ENCODE assay signal across 13 mouse cellular contexts in the genomic region with DNA sequence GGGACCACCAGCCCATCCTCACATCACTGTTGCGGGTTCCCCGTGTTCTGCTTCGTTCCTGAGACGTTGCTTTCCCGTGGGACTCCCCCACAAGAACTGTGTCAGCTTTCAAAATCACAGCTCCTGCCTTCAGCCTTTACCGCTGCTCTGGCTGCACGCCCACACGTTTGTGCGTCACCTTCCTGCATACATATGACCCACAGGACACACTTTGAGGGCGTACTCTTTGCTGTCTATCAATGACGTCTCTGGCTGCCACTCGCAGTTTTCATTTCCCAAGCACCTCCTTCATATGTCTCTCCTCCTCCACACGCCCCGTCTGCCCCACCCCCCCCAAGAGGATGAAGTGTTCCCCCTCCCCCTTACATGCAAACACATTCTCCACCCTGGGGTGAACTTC. TPM values are rescaled to one million over a fixed set of nuclear protein-coding genes. Genes with fewer than 3 reads are reported as not detected.
DNase-seq lines count a peak whose midpoint lies in the region; ATAC-seq lines count a peak whose summit lies in the region.
"Had no signal": no experiment of that assay in that cellular context is flagged by ENCODE, and none has a peak within 500 bp of the region (broad histone marks: within the 10 kb centered on the region; RNA-seq: fewer than 3 reads in every experiment).

No protein-coding gene starts in this region.

- H3K4me3 ChIP-seq in limb, embryonic 15.5 days = no peak overlapping the region
- H3K4me3 ChIP-seq in limb, embryonic 10.5 days = no peak overlapping the region
- H3K4me3 ChIP-seq: embryonic facial prominence, embryonic 13.5 days; liver, embryonic 13.5 days had no signal

- 0 out of 2 replicates have a peak, but pooled peaks have one; percentile 24 for ATAC-seq in limb, embryonic 15.5 days (ENCODE audit: insufficient number of reproducible peaks, low FRiP score, low TSS enrichment, low read depth)
- ATAC-seq: Patski had no signal

- H3K9me3 ChIP-seq in limb, embryonic 15.5 days = no peaks in the 10 kb centered on the region
- no peaks in the 10 kb centered on the region for H3K9me3 ChIP-seq in limb, embryonic 10.5 days (replicated peaks)
- H3K9me3 ChIP-seq: embryonic facial prominence, embryonic 13.5 days had no signal

- H3K9ac ChIP-seq in limb, embryonic 15.5 days = no peak overlapping the region
- H3K9ac ChIP-seq: embryonic facial prominence, embryonic 13.5 days; liver, embryonic 13.5 days had no signal

- 59% methylated on average over 14 of the region's 14 CpGs for WGBS in limb, embryonic 15.5 days
- 78% methylated on average over 14 of the region's 14 CpGs for WGBS in limb, embryonic 10.5 days

- H3K4me1 ChIP-seq in limb, embryonic 15.5 days = 0 out of 2 replicates have a peak, but pooled peaks cover 5% of the 10 kb centered on the region
- H3K4me1 ChIP-seq in limb, embryonic 10.5 days = peaks cover 13% of the 10 kb centered on the region
- H3K4me1 ChIP-seq: liver, embryonic 13.5 days had no signal

- no peak overlapping the region for H3K4me2 ChIP-seq in limb, embryonic 15.5 days
- H3K4me2 ChIP-seq: embryonic facial prominence, embryonic 13.5 days; liver, embryonic 13.5 days had no signal

- no peaks in the 10 kb centered on the region for H3K27me3 ChIP-seq in limb, embryonic 15.5 days
- H3K27me3 ChIP-seq in limb, embryonic 10.5 days (ENCODE audit: low read depth, poor library complexity, severe bottlenecking) = no peaks in the 10 kb centered on the region
- H3K27me3 ChIP-seq: embryonic facial prominence, embryonic 13.5 days; liver, embryonic 13.5 days had no signal

- peak; percentile 47 for DNase-seq in adrenal gland, postnatal 10 days
- no peak for DNase-seq in adrenal gland, adult 8-10 months
- DNase-seq in limb, embryonic 10.5 days (ENCODE audit: low spot score) = no peak
- peak; percentile 9 to 34 for DNase-seq in frontal cortex, postnatal 36 days (ENCODE audit: low spot score in 2 of 2)
- DNase-seq in lung, postnatal 36 days = peak; percentile 27
- DNase-seq in heart, adult 8-10 months (ENCODE audit: low spot score) = no peak
- DNase-seq in gastrocnemius, adult 8-10 months (ENCODE audit: low spot score in 2 of 2) = no peak
- DNase-seq: liver, embryonic 13.5 days had no signal

- H3K27ac ChIP-seq in limb, embryonic 15.5 days = no peak overlapping the region
- H3K27ac ChIP-seq in limb, embryonic 10.5 days = no peak overlapping the region
- H3K27ac ChIP-seq: embryonic facial prominence, embryonic 13.5 days; liver, embryonic 13.5 days had no signal

- no peaks in the 10 kb centered on the region for H3K36me3 ChIP-seq in limb, embryonic 15.5 days
- no peaks in the 10 kb centered on the region for H3K36me3 ChIP-seq in limb, embryonic 10.5 days
- H3K36me3 ChIP-seq: embryonic facial prominence, embryonic 13.5 days; liver, embryonic 13.5 days had no signal

RNA-seq across cellular contexts. Expression of gene Prop1, which starts 1.3 kb away (rescaled TPM):
- not detected for total RNA-seq in adrenal gland, postnatal 10 days (2021)
- total RNA-seq in adrenal gland, adult 8-10 months (2022) = not detected
- polyA plus RNA-seq in limb, embryonic 15.5 days (2015; fragmentation: Nextera tagmentation; extraction: Ambion mirVana) = not detected in 2 replicates
- polyA plus RNA-seq in limb, embryonic 10.5 days (2016; fragmentation: Nextera tagmentation; extraction: Ambion mirVana) = not detected in 2 replicates
- total RNA-seq in heart, adult 8-10 months (2022) = not detected
- not detected for total RNA-seq in gastrocnemius, adult 8-10 months (2022)
- total RNA-seq: heart, postnatal 25 days; midbrain, postnatal 0 days had no signal
- polyA plus RNA-seq: embryonic facial prominence, embryonic 13.5 days; liver, embryonic 13.5 days; midbrain, postnatal 0 days; Patski had no signal

RNA-seq across cellular contexts. Expression of gene 4933414I15Rik, which starts 8.7 kb away (rescaled TPM):
- not detected for total RNA-seq in adrenal gland, postnatal 10 days (2021)
- not detected for total RNA-seq in adrenal gland, adult 8-10 months (2022)
- not detected in 2 replicates for polyA plus RNA-seq in limb, embryonic 15.5 days (2015; fragmentation: Nextera tagmentation; extraction: Ambion mirVana)
- not detected in 2 replicates for polyA plus RNA-seq in limb, embryonic 10.5 days (2016; fragmentation: Nextera tagmentation; extraction: Ambion mirVana)
- not detected for total RNA-seq in heart, adult 8-10 months (2022)
- total RNA-seq in gastrocnemius, adult 8-10 months (2022) = not detected
- total RNA-seq: heart, postnatal 25 days; midbrain, postnatal 0 days had no signal
- polyA plus RNA-seq: embryonic facial prominence, embryonic 13.5 days; liver, embryonic 13.5 days; midbrain, postnatal 0 days; Patski had no signal

RNA-seq across cellular contexts. Expression of gene Olfr1378, which starts 14.0 kb away (rescaled TPM):
- total RNA-seq in adrenal gland, postnatal 10 days (2021) = not detected
- total RNA-seq in adrenal gland, adult 8-10 months (2022) = not detected
- polyA plus RNA-seq in limb, embryonic 15.5 days (2015; fragmentation: Nextera tagmentation; extraction: Ambion mirVana) = not detected in 2 replicates
- polyA plus RNA-seq in limb, embryonic 10.5 days (2016; fragmentation: Nextera tagmentation; extraction: Ambion mirVana) = not detected in 2 replicates
- not detected for total RNA-seq in heart, adult 8-10 months (2022)
- total RNA-seq in gastrocnemius, adult 8-10 months (2022) = not detected
- total RNA-seq: heart, postnatal 25 days; midbrain, postnatal 0 days had no signal
- polyA plus RNA-seq: embryonic facial prominence, embryonic 13.5 days; liver, embryonic 13.5 days; Patski had no signal

RNA-seq across cellular contexts. Expression of gene Zfp354b, which starts 20.9 kb away (rescaled TPM):
- 1 to 10 TPM; 1.4 to 2.6 TPM for total RNA-seq in adrenal gland, postnatal 10 days (2021)
- 1 to 10 TPM; 1.7 to 4.7 (median 3.3) TPM for total RNA-seq in adrenal gland, adult 8-10 months (2022)
- 1.3 and 1.9 TPM in 2 replicates for polyA plus RNA-seq in limb, embryonic 15.5 days (2015; fragmentation: Nextera tagmentation; extraction: Ambion mirVana)
- 0.75 and 0.96 TPM in 2 replicates for polyA plus RNA-seq in limb, embryonic 10.5 days (2016; fragmentation: Nextera tagmentation; extraction: Ambion mirVana)
- 1 to 10 TPM; 1.2 to 2.1 (median 1.7) TPM for total RNA-seq in heart, adult 8-10 months (2022)
- total RNA-seq in gastrocnemius, adult 8-10 months (2022) = 1 to 10 TPM; 1.6 to 2.3 (median 2.2) TPM

RNA-seq across cellular contexts. Expression of gene Olfr1377, which starts 29.5 kb away (rescaled TPM):
- total RNA-seq in adrenal gland, postnatal 10 days (2021) = not detected
- not detected for total RNA-seq in adrenal gland, adult 8-10 months (2022)
- polyA plus RNA-seq in limb, embryonic 15.5 days (2015; fragmentation: Nextera tagmentation; extraction: Ambion mirVana) = not detected in 2 replicates
- not detected in 2 replicates for polyA plus RNA-seq in limb, embryonic 10.5 days (2016; fragmentation: Nextera tagmentation; extraction: Ambion mirVana)
- not detected for total RNA-seq in heart, adult 8-10 months (2022)
- not detected for total RNA-seq in gastrocnemius, adult 8-10 months (2022)
- total RNA-seq: heart, postnatal 25 days; midbrain, postnatal 0 days had no signal
- polyA plus RNA-seq: embryonic facial prominence, embryonic 13.5 days; liver, embryonic 13.5 days; midbrain, postnatal 0 days; Patski had no signal

Comparison
In these comparisons a context has a peak if more than half of its experiments do, and no peak if none do; other contexts are left out.
1. DNase-seq: peak in adrenal gland, postnatal 10 days (single experiment), frontal cortex, postnatal 36 days (2 of 2) and lung, postnatal 36 days (single experiment); none in adrenal gland, adult 8-10 months (single experiment), limb, embryonic 10.5 days (single experiment), heart, adult 8-10 months (single experiment) and gastrocnemius, adult 8-10 months (0 of 2).